Mouse (Mus musculus) spleen, adult 18-20 months (tissue): ENCODE results near the gene Opcml.

Source experiments
- DNase-seq, 2 experiments: peaks; one replicate each; pipeline ENCODE4 v3.0.0; 2022; ENCODE audit warnings: mixed read lengths in 2 of 2

Opcml gene

DNA sequence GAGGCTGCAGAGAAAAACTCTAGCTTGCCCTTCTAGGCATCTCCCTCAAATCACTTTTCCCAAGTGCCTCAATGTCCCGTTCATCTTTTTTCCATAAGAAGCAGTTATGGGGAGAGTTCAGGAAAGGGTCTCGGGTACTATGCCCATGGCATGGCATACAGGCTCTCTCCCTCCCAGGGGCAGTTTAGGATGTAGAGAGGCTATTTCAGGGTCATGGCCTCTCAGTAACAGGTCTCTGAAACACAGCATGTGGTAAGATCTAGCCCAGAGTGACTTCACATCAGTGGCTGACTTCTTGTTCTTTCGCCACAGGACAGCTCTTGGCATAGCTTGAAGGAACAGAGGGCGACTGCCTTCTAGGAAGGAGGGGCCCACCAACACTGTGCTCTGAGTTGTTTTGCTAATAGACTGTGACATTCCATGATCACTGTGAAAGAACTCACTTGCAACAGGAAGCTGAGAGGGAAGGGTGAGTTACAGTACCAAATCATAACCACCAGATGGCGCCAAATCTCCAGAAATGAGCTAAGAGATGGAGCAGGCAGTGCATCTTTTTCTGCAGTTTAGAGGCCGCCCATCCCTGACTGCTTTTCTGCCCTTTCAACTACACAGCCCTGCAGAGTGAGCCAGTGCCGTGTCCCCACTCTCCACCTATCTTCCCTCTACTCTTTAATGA lies 470.6 kb downstream of the Opcml start:
- DNase-seq, result peak in 1 of 2 experiments; percentile 25

DNA sequence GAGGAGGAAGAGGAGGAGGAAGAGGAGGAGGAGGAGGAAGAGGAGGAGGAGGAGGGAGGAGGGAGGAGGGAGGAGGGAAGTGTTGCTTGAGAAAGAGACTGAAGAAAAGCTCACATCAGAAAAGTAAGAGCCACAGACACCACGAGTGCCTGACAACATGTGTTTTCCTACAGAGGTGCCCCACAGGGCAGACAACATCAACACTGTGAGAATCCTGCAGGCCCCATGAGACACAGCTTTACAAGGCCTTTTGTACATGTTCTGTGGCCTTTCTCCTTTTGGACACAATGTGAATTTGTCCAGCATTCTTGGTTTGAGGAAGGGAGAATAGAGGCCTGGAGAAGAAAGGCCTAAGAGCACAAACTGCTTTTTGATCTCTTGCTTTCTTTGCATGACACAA lies 471.4 kb downstream of the Opcml start:
- no peak for DNase-seq

DNA sequence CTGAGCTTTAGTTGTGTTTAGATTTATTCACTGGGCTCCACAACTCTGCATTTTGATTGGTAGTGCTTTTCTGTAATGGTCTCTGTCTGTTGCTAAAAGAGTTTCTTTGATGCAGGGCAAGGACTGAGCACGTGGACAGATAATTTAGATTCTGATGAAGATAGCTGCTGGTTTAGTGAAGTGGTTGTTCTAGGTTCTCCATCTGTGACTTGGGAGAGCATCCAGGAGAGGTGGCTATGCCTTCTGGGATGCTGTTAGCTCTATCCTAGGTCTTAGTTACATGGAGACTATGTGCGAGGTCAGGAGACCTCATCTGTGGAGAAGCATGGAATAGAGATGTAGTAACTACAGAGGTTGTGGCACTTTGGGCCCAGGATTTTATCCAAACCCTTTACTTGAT lies 472.3 kb downstream of the Opcml start:
- DNase-seq, result no peak

DNA sequence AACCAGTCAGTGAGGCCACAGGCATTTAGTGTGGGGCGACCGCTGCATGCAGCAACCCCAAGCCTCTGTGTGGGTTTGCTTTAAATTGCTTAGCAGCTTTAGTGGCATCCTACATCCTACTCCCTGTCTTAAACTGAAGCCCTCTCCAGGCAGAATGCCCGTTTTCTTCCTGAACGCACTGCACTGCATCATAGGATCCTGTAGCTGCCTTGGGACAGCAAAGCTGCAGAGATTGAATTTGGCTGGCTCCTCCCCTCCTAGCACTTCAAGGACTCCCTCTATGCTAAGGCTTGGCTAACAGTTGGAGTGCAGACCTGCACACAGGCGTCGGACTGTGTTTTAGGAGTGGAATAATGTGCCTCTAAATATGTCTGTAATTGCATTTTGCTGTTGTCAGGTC lies 474.2 kb downstream of the Opcml start:
- DNase-seq, result no peak

DNA sequence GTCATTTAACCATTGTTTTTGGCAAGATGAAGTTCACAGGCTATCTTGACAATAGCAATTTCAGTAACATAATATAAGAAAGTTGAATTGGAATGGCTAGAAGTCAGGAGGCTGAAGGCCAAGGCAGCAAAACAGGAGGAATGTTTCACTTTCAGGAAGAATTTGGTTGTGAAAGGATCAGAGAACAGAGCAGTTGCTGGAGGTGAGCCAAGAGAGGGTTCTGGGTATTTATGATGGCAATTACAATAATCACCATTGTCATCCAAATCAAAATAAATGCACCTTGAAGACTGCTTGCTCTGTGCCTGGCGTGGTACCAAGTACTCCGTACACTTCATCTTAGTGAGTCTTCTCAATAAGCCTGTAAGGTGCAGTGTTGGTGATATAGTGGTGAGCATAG lies 483.2 kb downstream of the Opcml start:
- no peak for DNase-seq

DNA sequence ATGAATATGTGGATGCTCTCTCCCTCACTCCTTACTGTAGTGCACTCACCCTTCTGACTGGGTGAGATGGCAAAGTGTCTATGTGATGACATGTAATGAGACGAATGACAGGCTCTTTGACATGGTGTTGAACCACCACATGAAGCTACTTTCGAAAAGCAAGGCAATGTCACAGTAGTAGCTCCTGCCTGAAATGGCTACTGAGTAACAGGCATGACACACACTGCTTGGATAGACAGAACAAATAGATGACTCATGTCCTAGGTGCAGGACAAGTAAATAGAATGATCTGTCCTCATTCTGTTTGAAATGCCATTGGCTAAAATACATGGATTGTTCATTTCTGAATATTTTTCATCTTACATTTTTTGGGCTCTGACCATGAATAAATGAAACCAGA lies 488.0 kb downstream of the Opcml start:
- no peak for DNase-seq

DNA sequence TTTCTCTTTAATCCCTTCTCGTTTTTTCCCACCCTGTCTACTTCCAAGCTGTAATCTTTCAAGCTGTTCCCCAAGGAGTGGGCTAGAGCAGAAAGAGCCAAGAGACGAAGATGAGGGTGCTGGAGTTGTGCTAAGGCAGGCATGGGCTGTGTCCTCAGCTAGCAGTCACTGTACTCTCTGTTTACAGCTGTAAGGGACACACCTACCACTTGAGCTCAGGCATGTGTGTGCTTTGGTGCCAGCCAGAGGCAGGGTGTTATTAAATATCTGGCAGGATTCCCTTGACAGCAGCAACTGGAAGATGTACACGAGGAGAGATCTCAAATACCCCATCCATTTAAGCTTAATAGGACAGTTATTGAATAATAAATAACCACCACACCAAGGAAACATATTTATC lies 490.4 kb downstream of the Opcml start:
- no peak for DNase-seq

DNA sequence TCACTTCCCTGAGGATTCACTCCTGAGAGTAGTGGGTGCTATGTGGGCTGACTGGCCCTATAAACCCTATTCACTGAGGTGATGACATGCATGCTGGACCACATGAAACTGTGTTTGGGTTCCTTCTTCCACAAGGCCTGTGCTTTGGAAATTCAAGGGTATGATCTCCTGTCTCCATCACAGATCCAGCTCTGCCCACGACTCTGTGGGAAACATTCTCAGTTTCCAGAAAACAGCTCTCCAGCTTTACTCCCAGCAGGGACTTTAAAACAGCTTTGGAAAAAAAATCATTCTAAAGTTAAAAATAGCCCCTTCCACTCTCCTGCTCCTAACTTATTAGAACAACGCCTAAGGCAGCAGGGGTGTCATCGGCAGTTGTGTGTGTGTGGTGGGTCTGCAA lies 491.0 kb downstream of the Opcml start:
- no peak for DNase-seq

DNA sequence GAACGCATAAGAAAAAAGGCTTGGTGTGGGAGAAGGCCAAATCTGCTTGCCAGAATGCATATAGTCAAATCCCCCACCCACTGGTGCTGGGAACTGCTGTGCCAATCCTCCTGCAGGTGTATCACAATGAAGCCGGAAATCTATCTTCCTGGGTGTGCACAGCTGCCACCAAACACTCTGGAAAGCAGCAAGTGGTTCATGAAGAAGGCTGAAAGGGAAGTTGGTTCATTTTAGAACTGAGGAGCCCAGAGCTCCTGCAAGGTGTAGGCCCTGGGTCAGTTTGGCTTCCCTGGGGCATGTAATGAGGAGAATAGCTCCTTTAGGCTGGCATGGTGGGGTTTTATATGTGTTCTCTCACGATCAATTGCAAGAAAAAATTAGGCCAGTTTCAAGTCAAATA lies 494.4 kb downstream of the Opcml start:
- DNase-seq, result no peak

DNA sequence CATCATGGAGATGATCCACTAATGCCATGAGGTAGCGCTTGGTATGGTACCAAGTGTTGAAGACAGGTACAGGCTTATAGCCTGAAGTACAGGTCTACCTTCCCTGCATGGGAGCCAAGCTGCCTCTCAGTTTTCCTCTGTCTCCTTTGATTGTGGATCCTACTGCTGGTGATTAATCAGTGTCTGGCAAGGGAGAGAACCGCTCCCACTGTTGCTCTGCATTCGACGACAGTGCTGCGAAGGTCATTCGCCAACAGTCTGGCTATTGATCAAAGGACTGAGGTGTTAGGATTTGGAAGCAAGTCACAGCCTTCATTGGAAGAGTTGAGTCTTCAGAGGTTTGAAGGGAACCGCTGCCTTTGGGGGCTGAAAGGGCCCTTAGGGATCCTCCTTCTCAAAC lies 495.8 kb downstream of the Opcml start:
- DNase-seq, result no peak

DNA sequence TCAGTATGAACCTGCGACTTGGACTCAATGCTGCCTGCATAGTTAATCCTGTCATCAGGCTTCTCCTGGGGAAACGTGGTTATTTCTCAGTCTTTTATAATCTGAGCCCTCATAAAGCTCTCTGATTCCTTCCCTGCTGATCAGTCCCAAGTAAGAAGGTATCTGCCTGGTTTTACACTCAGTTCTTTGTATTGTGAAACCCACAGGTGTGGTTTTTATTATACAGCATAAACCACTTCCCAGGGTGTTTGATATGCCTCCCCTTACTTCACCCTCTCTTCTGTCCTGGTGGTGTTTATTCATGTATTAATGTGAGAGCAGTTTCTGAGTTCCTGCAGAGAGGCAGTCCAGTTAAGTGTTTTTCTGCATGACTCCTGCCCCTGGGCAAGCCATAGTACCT lies 496.9 kb downstream of the Opcml start:
- no peak for DNase-seq

DNA sequence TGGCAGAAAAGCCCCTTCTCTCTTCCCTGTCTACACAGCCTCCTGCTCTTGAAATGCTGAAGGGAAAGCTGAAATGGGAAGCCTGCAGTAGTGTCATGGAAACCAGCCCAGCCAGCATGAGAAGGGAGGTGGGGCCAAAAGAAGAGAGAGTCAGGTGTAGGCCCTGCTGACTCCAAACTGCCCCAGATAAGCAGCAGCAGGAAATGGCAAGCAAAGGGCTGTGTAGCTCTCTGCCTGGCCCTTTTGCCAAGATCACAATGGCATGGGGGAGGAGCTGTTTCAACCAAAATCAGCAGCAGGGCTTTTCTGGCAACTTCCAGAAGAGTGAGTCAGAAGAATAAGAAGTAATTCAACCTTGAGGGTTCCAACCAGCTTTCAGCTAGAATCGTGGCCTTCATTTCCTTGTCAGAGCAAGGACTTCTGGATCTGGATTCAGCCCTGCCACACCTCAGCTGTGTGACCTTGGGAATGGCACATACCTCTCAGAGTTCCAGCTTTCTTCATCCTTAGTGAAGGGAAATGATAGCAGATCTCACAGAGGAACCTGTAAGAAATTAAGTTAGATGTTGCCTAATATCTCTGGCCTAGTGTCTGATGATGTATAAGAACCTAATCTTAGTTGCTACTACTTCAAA lies 499.2 kb downstream of the Opcml start:
- no peak for DNase-seq

DNA sequence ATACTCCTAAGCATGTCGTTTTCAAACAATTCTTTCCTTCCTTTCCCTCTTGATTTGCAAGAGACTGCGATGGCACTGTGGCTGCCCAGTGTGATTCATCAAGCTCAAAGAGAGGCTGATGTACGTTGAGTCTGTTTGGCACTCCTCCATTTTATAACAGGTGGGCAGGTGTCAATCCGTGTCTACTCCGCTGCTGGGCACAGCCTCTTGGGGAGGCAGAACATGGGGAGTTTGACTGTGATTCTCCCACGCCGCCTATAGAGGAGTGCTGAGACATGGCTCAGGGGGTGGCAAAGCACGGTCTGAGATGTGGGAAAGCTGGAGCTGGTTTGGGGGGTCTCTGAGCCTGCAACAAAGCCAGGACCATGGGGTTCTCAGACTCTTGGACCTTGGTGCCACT lies 513.1 kb downstream of the Opcml start:
- no peak for DNase-seq

DNA sequence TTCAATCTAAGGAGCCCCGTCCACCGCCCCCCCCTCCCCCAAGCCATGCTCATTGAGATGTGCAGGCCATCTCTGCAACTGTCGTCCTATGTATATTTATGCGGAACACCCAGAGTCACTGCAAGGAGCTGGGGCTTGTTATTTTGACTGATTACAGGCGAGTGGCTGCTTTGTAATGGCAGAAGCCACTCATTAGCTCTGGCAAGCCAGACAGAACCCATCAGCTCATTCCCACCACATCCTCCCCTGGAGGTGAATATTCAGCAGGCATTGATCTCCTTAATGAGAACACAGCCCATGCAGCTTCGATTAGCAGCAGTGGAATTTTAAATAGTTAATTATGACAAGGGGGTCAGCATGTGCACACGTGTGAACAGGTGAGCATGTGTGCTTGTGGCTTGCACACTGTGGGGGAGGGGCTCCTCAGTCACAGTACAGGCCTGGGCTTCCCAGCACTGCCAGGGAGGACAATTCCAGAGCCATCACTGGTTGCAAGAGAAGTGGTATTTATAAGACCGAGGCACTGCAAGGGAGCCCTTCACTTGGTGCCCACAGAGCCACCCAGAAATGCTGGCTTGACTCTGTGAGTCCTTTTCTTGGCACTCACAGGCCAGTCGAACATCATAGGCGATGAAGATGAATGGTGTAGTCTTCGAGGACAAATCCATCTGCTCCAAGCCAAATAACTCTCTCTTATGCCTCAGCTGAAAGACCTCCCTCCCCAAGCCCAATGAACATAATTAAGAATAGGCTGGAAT lies 516.0 kb downstream of the Opcml start:
- no peak for DNase-seq

DNA sequence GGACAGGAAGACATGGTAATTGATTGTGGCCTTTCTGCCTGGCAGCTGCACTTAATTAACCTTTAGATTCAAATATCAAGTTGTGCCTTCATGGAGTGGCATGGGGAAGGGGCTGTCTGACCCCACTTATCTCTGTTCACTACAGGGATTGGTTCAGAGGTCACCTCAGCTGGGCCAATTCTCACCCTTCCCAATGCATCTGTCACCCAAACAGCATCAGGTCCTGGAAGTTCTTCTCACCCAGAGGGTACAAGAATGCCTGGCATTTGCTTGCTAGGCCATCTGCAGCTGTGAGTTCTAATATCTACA lies 516.5 kb downstream of the Opcml start:
- no peak for DNase-seq

DNA sequence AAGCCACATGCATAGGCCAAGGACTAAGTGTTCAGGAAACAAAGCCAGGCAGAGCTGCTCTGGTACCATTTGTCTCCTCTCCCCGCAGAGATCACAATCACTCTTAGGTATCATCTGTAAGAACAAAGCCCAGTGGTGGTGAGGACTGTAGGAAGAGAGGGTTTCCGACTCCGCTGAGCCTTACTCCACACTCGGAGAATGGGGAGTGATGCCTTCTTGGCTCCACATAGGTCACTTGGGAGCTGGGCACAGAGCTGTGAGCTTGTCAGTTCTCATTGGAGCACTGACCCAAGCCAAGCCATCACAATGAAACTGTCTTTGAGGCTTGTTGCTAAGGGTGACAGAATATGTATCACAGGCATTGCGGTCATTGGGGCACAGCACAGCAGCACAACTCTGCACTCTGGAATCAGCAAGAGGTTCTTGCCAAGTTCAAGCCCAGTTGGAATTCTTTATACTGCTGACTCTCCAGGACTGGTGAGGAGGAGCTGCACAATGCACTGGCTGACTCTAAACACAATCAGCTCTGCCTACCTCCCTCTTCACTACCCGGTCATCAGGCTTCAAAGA lies 517.0 kb downstream of the Opcml start:
- DNase-seq, result no peak

DNA sequence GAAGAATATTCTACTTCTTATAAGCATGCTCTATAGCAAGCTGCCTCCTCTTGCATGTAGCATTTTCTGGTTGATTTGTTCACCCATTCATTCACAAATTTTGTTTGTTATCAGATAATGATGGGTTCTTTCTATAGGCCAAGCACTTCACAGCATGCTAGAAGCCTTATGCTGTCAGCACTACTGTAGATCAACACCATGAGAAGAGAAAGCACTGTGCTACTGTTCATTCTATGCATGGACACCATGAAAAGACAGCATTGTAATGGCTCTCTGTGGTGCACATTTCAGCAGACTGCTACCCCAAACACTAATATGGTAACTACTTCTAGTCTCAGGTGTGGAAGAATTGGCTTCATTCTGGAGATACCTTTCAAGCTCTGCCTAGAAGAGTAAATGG lies 527.3 kb downstream of the Opcml start:
- DNase-seq, result no peak

DNA sequence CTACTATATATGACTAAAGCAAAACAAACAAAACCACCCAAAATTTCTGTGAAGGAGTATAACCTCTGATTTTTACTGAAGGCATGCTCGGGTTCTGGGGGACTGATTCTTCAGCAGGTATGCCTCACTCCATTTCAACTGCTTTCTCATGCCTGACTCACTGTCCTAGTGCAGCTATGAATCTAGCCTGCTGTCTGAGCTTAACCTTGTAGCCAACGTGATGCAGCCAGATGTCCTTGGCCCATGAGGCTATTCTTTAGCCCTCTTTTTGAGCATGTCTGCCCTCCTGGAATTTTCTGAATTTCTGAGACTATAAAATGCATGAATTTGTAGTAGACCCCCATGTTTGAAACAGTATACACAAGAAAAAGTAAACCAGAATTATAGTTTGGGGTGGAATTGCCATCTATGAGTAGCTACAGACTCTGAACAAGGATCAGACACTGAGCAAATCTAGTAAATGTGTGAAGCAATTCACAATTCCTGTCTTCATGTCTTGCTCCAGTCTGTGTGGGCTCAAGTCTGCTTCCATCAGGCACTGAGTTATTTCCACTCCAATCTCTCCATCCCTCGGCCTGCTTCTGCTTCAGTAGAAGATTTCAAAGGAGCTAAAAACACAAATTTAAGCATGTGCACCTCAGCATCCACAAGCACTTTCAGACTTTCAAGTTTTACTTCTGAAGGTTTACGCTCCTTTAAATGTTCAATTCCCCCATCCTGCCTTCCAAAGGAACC lies 528.6 kb downstream of the Opcml start:
- no peak for DNase-seq

DNA sequence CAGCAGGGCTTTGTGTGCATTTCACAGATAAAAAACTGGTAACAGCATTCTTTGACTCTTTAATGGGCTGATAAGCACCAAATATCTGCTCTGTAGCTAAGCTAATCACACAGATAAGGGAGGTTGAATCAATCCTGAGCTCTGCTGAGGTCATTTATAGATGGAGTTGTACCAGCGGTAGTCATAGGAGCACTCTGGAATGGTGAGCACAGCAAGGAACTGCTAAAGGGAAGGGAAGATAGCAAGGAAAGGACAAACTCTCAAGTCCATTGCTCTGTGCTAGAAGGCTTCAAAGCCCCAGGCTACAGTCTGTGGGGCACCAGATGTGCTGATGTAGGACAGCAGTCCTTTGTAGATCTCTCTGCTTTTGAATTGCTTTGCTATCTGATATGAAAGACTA lies 529.2 kb downstream of the Opcml start:
- no peak for DNase-seq

DNA sequence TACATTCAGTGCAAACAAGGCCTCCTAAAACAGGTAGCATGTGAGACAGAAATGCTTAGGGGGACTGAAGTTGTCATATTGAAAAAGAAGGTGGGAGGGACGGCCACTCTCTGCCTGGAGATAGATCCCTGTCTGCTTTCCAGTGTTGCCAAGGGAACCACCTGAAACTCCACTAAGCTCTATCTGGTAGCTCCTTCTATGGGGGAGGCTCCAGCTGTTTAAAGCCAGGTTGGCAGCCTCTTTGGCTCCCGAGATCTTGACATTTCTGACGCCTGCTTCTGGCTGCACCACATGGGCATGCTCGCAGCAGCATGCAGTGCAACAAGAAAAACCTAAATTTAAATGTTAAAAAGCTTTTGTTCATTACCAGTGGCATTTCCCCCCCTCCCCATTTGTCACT lies 537.4 kb downstream of the Opcml start:
- no peak for DNase-seq

DNA sequence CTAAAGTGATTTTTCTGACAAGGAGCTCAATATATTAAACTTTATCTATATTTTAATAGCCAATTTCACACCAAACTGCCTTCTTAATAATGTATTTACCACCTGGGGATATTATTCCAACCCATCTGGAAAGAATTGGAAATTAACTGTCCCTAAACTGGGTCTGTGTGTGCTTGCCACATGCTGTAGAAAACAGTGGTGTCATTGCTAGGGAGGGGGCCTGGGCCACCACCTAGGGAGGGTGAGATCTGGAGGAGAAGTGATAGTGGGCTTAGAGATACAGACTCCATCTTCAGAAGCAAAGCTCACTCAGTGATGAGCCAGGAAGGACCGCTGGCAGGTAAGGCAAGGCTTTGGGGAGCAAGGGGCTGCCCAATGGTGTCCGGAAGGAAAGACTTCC lies 537.9 kb downstream of the Opcml start:
- DNase-seq, result no peak

DNA sequence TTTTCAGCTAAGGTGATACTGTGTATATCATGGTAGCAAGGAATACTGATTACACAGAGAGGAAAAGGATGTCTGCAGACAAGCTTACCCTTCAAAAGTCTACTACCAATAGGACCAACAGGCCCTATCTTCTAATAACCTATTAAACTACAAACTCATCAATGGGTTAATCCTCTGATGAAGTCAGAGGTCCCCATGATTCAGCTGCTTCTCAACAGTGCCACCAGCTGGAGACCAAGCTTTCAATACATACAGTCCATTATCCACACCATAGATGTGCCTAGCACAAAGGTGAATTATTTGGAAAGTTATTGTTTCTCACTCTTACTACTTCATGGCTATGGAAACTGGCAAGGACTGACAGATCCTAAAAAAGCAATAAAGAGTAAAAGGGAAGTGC lies 538.9 kb downstream of the Opcml start:
- no peak for DNase-seq

DNA sequence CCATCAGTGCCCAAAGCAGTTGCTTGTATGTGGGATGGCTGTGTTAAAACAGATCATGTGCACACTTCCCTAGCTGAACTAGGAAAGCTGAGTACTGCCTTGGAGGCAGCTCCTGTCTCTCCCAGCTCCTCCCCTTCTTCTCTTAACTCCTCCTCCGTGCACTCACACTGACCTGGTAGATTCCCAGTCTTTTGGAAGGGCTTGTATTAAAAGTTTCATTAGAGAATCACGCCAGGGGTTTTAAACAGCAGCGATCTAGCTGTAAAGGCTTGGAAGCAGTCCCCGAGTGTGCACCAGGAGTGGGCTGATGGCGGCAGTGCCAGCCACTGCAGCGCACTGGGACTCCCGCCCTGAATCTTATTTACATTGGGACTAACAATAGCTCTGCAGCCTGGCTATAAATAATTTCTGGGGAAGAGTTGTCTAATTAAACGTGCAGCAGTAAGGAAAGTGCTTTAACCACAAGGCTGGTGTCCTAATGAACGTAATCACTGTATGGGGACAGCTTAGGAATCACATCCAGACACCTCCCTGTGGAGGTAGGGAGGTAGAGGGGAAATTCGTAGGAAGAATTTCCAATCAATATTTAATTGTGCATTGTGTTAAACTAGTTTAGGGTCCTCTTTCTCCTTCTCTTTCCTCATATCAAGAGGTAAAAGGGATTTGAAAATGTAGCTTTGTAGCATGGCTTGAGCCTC lies 546.1 kb downstream of the Opcml start:
- DNase-seq, result no peak
